Mouse (Mus musculus) heart, embryonic 11.5 days (tissue): ENCODE results near the gene Pgap2. TPM values are rescaled to one million over a fixed set of nuclear protein-coding genes. Genes with fewer than 3 reads are reported as not detected.

Source experiments
- ATAC-seq: fragments of 200-750 bp; cut with Nextera tagmentation; replicated peaks from 2 replicates; pipeline ENCODE4 v1.8.0; 2017; ENCODE audit warnings: moderate library complexity; ENCODE audit not compliant: insufficient number of reproducible peaks, low FRiP score, low TSS enrichment
- H3K27ac ChIP-seq: fragments of 300-500 bp; sonication (generic); 2 replicates; pipeline ENCODE4 v1.5.1; 2014; ENCODE audit warnings: mild to moderate bottlenecking, low read depth, low read length
- H3K27me3 ChIP-seq: fragments of 300-500 bp; sonication (generic); 2 replicates; pipeline ENCODE4 v1.6.1; 2014; ENCODE audit warnings: mild to moderate bottlenecking, low read length, mixed read lengths; ENCODE audit not compliant: control insufficient read depth, insufficient read depth
- H3K36me3 ChIP-seq: fragments of 300-500 bp; sonication (generic); 2 replicates; pipeline ENCODE4 v1.6.1; 2014; ENCODE audit warnings: mild to moderate bottlenecking, low read length, moderate library complexity, mixed read lengths; ENCODE audit not compliant: control insufficient read depth, insufficient read depth
- H3K4me1 ChIP-seq: fragments of 300-500 bp; sonication (generic); 2 replicates; pipeline ENCODE4 v1.6.1; 2014; ENCODE audit warnings: low read length; ENCODE audit not compliant: control insufficient read depth, insufficient read depth
- H3K4me2 ChIP-seq: fragments of 300-500 bp; sonication (generic); 2 replicates; pipeline ENCODE4 v1.6.1; 2014; ENCODE audit warnings: mild to moderate bottlenecking, moderate library complexity
- H3K4me3 ChIP-seq: fragments of 300-500 bp; sonication (generic); 2 replicates; pipeline ENCODE4 v1.5.1; 2014; ENCODE audit warnings: low read depth, low read length
- H3K9ac ChIP-seq: fragments of 300-500 bp; sonication (generic); 2 replicates; pipeline ENCODE4 v1.6.1; 2014; ENCODE audit warnings: mild to moderate bottlenecking, low read depth, low read length, moderate library complexity
- H3K9me3 ChIP-seq: fragments of 300-500 bp; sonication (generic); replicated peaks from 2 replicates; pipeline ENCODE4 v1.6.1; 2016; ENCODE audit warnings: low read length; ENCODE audit not compliant: control insufficient read depth
- WGBS: fragments of 180-500 bp; shearing (Covaris S2); extraction: QIAGEN DNeasy Blood & Tissue Kit; methylation state at CpG from one replicate; pipeline ENCODE4 v1.1.7; 2014; ENCODE audit not compliant: insufficient replicate concordance; 5-methylcytosine and 5-hydroxymethylcytosine counted together
- polyA plus RNA-seq: library from polyadenylated mRNA; unstranded; fragments of >200 nt; fragmentation: Nextera tagmentation; extraction: Ambion mirVana; gene quantifications from 2 replicates; pipeline ENCODE4 v1.2.1, GENCODE M21; 2014

Gene Pgap2
- polyA plus RNA-seq, 1 experiment from 2014 or later = 53.5 TPM

- peak overlapping the region; percentile 94; the same call in 1 of the 2 replicates for H3K27ac ChIP-seq
- peak overlapping the region; percentile 94 for H3K4me2 ChIP-seq
- peak overlapping the region; percentile 89 for H3K4me3 ChIP-seq
- H3K36me3 ChIP-seq = no peaks in the 10 kb centered on the region
- no peaks in the 10 kb centered on the region for H3K9me3 ChIP-seq
- peak overlapping the region; percentile 92 for H3K9ac ChIP-seq
- H3K4me1 ChIP-seq = peaks cover 7% of the 10 kb centered on the region; the same call in 1 of the 2 replicates
- no peaks in the 10 kb centered on the region for H3K27me3 ChIP-seq
- WGBS = 47% methylated on average over 4 of the region's 4 CpGs
- no peak for ATAC-seq
Measured at GRCm38 (mm10) chr7:102208806-102209363, 1.1 kb upstream of the Pgap2 start.

GRCm38 (mm10) chr7:102211071-102211470 lies 1.1 kb downstream of the Pgap2 start:
- H3K9ac ChIP-seq = peak overlapping the region; percentile 79
- peaks cover 4% of the 10 kb centered on the region; the same call in 1 of the 2 replicates for H3K4me1 ChIP-seq
- H3K27me3 ChIP-seq = no peaks in the 10 kb centered on the region
- peak overlapping the region; percentile 91 for H3K27ac ChIP-seq
- H3K4me2 ChIP-seq = peak overlapping the region; percentile 78
- no peaks in the 10 kb centered on the region for H3K36me3 ChIP-seq
- ATAC-seq = no peak
- peak overlapping the region; percentile 89 for H3K4me3 ChIP-seq
- 68% methylated on average over 3 of the region's 3 CpGs for WGBS
- H3K9me3 ChIP-seq = no peaks in the 10 kb centered on the region

DNA sequence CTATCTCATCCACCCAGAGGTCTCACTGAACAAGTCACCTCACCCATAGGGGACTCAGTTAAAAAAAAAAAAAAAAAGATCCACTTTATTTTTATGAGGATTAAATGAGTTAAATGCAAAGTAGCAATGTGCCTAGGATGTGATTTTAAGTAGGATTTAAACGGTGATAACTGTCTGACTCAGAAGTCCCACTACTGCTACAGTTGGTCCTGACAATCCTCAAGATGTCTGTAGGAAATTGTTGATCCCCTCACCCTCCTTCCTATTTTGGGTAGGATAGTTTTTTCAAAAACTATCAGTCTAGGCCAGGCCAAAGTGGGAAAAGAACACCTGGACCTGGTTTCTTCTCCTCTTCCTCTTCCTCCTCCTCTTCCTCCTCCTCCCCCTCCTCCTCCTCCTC lies 11.9 kb downstream of the Pgap2 start:
- no peak overlapping the region for H3K9ac ChIP-seq
- H3K9me3 ChIP-seq = no peaks in the 10 kb centered on the region
- H3K4me1 ChIP-seq = peaks cover 2% of the 10 kb centered on the region; the same call in 1 of the 2 replicates
- no peak for ATAC-seq
- H3K4me2 ChIP-seq = peak overlapping the region; percentile 85
- H3K27ac ChIP-seq = no peak overlapping the region
- WGBS = 39% methylated on average over 1 of the region's 1 CpGs
- H3K36me3 ChIP-seq = no peaks in the 10 kb centered on the region
- H3K4me3 ChIP-seq = peak overlapping the region; percentile 68
- H3K27me3 ChIP-seq = no peaks in the 10 kb centered on the region

GRCm38 (mm10) chr7:102222336-102222735 lies 12.3 kb downstream of the Pgap2 start:
- Histone ChIP-seq H3K9ac (no peak overlapping the region; the same call in 1 of the 2 replicates), H3K27ac (no peak overlapping the region), H3K9me3 (no peaks in the 10 kb centered on the region), H3K4me3 (peak overlapping the region; percentile 68), H3K36me3 (no peaks in the 10 kb centered on the region), H3K4me1 (peaks cover 2% of the 10 kb centered on the region; the same call in 1 of the 2 replicates), H3K27me3 (no peaks in the 10 kb centered on the region), H3K4me2 (peak overlapping the region; percentile 85)
- ATAC-seq = no peak; the same call in 1 of the 2 replicates
- under 1% methylated on average over 6 of the region's 13 CpGs for WGBS

- H3K27me3 ChIP-seq = no peaks in the 10 kb centered on the region
- WGBS = 2% methylated on average over 31 of the region's 31 CpGs
- ATAC-seq = peak; percentile 81
- no peaks in the 10 kb centered on the region for H3K36me3 ChIP-seq
- H3K9ac ChIP-seq = peak overlapping the region; percentile 78
- H3K9me3 ChIP-seq = no peaks in the 10 kb centered on the region
- H3K4me3 ChIP-seq = peak overlapping the region; percentile 68
- no peak overlapping the region for H3K27ac ChIP-seq
- peak overlapping the region; percentile 85 for H3K4me2 ChIP-seq
- peaks cover 2% of the 10 kb centered on the region; the same call in 1 of the 2 replicates for H3K4me1 ChIP-seq
Measured at GRCm38 (mm10) chr7:102222830-102223556, 13.0 kb downstream of the Pgap2 start.

- Histone ChIP-seq H3K9me3 (no peaks in the 10 kb centered on the region), H3K4me3 (no peak overlapping the region), H3K9ac (no peak overlapping the region), H3K27ac (no peak overlapping the region), H3K27me3 (no peaks in the 10 kb centered on the region), H3K36me3 (no peaks in the 10 kb centered on the region), H3K4me1 (peaks cover 2% of the 10 kb centered on the region; the same call in 1 of the 2 replicates), H3K4me2 (no peak overlapping the region)
- no peak for ATAC-seq
- WGBS = 86% methylated on average over 5 of the region's 5 CpGs
Measured at GRCm38 (mm10) chr7:102223883-102224738, 14.1 kb downstream of the Pgap2 start.

DNA sequence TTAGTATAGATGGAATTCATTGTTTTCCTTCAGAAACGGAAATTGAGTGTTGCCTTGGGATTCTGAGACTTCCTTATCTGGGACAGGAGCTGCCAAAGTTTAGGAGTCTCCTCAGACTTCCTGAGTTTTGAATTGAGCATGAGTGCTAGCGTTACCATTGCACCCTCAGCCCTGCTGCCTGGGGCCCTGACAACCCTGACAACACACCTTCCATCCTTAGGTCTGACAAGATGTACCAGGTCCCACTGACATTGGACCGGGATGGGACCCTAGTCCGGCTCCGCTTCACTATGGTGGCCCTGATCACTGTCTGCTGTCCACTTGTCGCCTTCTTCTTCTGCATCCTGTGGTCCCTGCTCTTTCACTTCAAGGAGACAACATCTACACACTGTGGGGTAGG lies 16.0 kb downstream of the Pgap2 start:
- Histone ChIP-seq H3K4me1 (peaks cover 2% of the 10 kb centered on the region; the same call in 1 of the 2 replicates), H3K9ac (no peak overlapping the region), H3K27ac (no peak overlapping the region), H3K9me3 (no peaks in the 10 kb centered on the region), H3K36me3 (no peaks in the 10 kb centered on the region), H3K27me3 (no peaks in the 10 kb centered on the region), H3K4me3 (no peak overlapping the region), H3K4me2 (no peak overlapping the region)
- 82% methylated on average over 6 of the region's 6 CpGs for WGBS
- ATAC-seq = no peak

DNA sequence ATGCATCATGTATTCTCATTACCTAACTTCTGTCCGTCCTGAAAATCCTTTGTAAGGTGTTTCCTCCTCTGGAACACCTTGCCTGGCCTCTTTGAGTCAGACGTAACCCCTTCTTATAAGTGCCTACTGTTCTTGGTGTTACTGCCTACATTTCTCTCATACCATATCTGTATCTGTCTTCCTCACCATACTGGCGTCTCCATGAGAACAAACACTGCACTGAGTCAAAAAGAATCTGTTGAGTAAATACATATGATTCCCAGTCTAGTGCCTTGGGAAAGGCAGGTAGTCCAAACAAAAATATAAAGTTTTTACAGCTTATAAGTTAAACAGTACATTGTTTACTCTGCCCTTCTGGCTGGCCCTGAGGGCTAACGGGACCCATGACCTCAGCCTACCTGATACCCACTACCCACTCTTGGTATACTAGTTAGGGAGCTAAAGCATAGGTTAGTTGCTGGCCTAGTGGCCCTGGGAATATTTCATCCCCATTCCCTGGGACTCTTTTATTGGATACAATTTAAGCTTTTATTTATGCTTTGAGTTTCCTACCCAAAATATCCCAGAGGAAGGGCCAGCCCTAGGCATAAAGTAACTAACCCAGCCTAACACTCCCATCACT lies 18.2 kb downstream of the Pgap2 start:
- no peak overlapping the region for H3K27ac ChIP-seq
- peaks cover 2% of the 10 kb centered on the region; the same call in 1 of the 2 replicates for H3K4me1 ChIP-seq
- no peaks in the 10 kb centered on the region for H3K27me3 ChIP-seq
- H3K9ac ChIP-seq = no peak overlapping the region
- H3K4me2 ChIP-seq = no peak overlapping the region
- no peaks in the 10 kb centered on the region for H3K36me3 ChIP-seq
- H3K9me3 ChIP-seq = no peaks in the 10 kb centered on the region
- H3K4me3 ChIP-seq = no peak overlapping the region
- WGBS = 75% methylated on average over 4 of the region's 4 CpGs
- ATAC-seq = no peak
